Mouse (Mus musculus) heart, postnatal 14 days (tissue): ENCODE results near the gene Cd276. TPM values are rescaled to one million over a fixed set of nuclear protein-coding genes. Genes with fewer than 3 reads are reported as not detected.

Experiments
- DNase-seq, 2 experiments: peaks; one replicate each; pipeline ENCODE4 v3.0.0; 2021 to 2022
- intact Hi-C: fragments of 180-260 bp; cut with DNase I; formaldehyde crosslinking; loops from one replicate; pipeline ENCODE4 v1.15.1; 2025
- total RNA-seq, 2 experiments: library from RNA; stranded (reverse); gene quantifications; 2 replicates each; pipeline ENCODE4 v1.2.3; 2021

The Cd276 gene
- total RNA-seq, 2 experiments from 2014 or later = 15.4 to 17.6 TPM

GRCm38 (mm10) chr9:58554056-58554907, 955 bp downstream of the Cd276 start:
- intact Hi-C loops = loop anchor here (2.0 kb wide), 1 partner anchor 13 kb away; no protein-coding TSS in a partner anchor
- no peak for DNase-seq

GRCm38 (mm10) chr9:58552083-58552482, 3.2 kb downstream of the Cd276 start:
- DNase-seq = no peak
- intact Hi-C loops = no loop called here

GRCm38 (mm10) chr9:58550928-58551327, 4.3 kb downstream of the Cd276 start:
- DNase-seq = no peak
- intact Hi-C loops = no loop called here

GRCm38 (mm10) chr9:58549694-58550093, 5.5 kb downstream of the Cd276 start:
- DNase-seq = peak in 1 of 2 experiments; percentile 30
- intact Hi-C loops = no loop called here

GRCm38 (mm10) chr9:58548897-58549296, 6.3 kb downstream of the Cd276 start:
- DNase-seq = no peak
- intact Hi-C loops = no loop called here

- peak in 1 of 2 experiments; percentile 49 for DNase-seq
- intact Hi-C loops = no loop called here
Measured at GRCm38 (mm10) chr9:58546630-58547360, 8.4 kb downstream of the Cd276 start.

GRCm38 (mm10) chr9:58545428-58545827, 9.8 kb downstream of the Cd276 start:
- intact Hi-C loops = no loop called here
- DNase-seq = no peak

- intact Hi-C loops = no loop called here
- peak in 1 of 2 experiments; percentile 36 for DNase-seq
Measured at GRCm38 (mm10) chr9:58544879-58545324, 10.3 kb downstream of the Cd276 start.

- DNase-seq = peak; percentile 82 to 89
- intact Hi-C loops = loop anchor here (2.0 kb wide), 2 partner anchors 13 to 331 kb away; partner anchors contain the start of gene Cd276
Measured at GRCm38 (mm10) chr9:58541895-58542338, 13.3 kb downstream of the Cd276 start.

- intact Hi-C loops = loop anchor here (1.0 to 5.0 kb wide), 6 partner anchors 15 to 387 kb away; partner anchors contain the start of gene Cd276
- DNase-seq = peak; percentile 59 to 73
Measured at GRCm38 (mm10) chr9:58539886-58540285, 15.4 kb downstream of the Cd276 start.

GRCm38 (mm10) chr9:58537774-58538173, 17.5 kb downstream of the Cd276 start:
- intact Hi-C loops = loop anchor here (5.0 kb wide), 2 partner anchors 205 to 390 kb away; no protein-coding TSS in a partner anchor
- DNase-seq = no peak

- intact Hi-C loops = loop anchor here (5.0 kb wide), 2 partner anchors 203 to 392 kb away; no protein-coding TSS in a partner anchor
- peak; percentile 42 to 58 for DNase-seq
Measured at GRCm38 (mm10) chr9:58535447-58536134, 19.6 kb downstream of the Cd276 start.

- DNase-seq = peak; percentile 42 to 72
- intact Hi-C loops = loop anchor here (5.0 kb wide), 2 partner anchors 202 to 393 kb away; no protein-coding TSS in a partner anchor
Measured at GRCm38 (mm10) chr9:58534766-58535165, 20.5 kb downstream of the Cd276 start.

- DNase-seq = no peak
- intact Hi-C loops = no loop called here
Measured at GRCm38 (mm10) chr9:58533322-58533721, 21.9 kb downstream of the Cd276 start.

GRCm38 (mm10) chr9:58532236-58532635, 23.0 kb downstream of the Cd276 start:
- intact Hi-C loops = no loop called here
- no peak for DNase-seq

GRCm38 (mm10) chr9:58530407-58530806, 24.8 kb downstream of the Cd276 start:
- intact Hi-C loops = no loop called here
- no peak for DNase-seq

GRCm38 (mm10) chr9:58527841-58528240, 27.4 kb downstream of the Cd276 start:
- no peak for DNase-seq
- intact Hi-C loops = no loop called here

- DNase-seq = no peak
- intact Hi-C loops = no loop called here
Measured at GRCm38 (mm10) chr9:58525108-58525507, 30.1 kb downstream of the Cd276 start.

GRCm38 (mm10) chr9:58521883-58522423, 33.3 kb downstream of the Cd276 start:
- intact Hi-C loops = no loop called here
- DNase-seq = no peak
